Mouse (Mus musculus): ENCODE measurements around the gene Whrn. TPM values are rescaled to one million over a fixed set of nuclear protein-coding genes. Genes with fewer than 3 reads are reported as not detected.

The Whrn gene
- polyA plus RNA-seq (2015; fragmentation: Nextera tagmentation; extraction: Ambion mirVana): 4.2 and 5.9 TPM in 2 replicates

DNA sequence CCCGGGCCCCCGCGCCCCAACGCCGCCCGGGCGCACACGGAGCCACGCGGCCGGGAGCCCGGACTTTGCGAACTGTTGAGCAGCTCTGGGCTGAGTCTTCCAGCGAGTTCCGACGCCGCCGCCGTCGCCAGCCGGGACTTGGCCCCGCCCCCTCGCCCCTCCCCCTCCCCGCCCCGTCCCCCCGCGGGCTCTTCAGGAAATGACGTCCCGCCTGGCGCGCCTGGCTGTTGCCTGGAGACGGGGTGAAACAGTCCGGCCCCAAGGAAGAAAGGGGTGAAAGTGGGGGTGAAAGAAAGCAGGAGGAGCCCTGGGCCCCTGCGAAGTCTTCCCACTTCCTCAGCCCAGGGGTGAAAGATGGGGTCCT is at the start of gene Whrn:
Whrn (minus strand) TSS at position 77 of the 364 bp plus-strand sequence.
- peak; percentile 80 for ATAC-seq (ENCODE audit: insufficient number of reproducible peaks, insufficient read depth, low FRiP score, low TSS enrichment, low read depth)

DNA sequence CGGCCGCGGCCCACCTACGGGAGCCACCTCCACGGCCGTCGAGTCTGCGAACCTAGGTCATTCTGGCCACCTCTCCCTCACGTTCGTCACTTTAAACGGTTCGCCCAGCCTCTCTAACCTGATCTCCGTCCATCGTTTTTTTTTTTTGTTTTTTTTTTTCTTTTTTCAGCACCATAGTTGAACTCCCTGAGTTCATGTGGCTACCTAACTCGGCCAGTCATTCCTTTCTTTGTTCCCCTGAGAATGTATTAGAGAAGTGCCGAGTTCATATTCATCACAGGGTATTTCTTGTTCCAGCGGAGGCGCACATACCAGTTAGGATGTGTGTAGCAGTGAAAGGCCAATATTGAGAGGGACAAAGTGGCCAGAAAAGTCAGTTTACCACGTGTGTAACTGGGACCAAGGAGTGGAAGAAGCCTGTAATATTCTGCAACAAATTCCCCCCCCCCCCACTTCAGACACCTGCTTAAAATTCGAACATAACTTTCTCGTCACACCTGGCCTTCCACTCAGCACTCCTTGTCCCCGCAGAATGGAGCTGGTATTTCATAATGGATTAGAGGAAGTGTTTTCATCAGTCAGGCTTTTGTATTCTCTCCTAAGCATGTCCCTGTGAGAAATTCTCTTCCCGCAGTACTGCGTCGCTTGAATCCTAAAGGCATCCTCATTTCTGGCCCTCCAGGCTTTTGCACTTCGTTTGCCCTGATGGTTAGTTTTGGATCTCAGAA is 49.6 kb upstream of the Whrn start:
- 15% methylated on average over 26 of the region's 26 CpGs for WGBS
- ATAC-seq (ENCODE audit: insufficient number of reproducible peaks, insufficient read depth, low FRiP score, low TSS enrichment, low read depth): no peak
- Histone ChIP-seq H3K27me3 (no peaks in the 10 kb centered on the region), H3K27ac (peak overlapping the region; percentile 85), H3K9ac (peak overlapping the region; percentile 97), H3K36me3 (peaks cover 15% of the 10 kb centered on the region), H3K4me3 (peak overlapping the region; percentile 83), H3K4me1 (peaks cover 37% of the 10 kb centered on the region), H3K9me3 (no peaks in the 10 kb centered on the region), H3K4me2 (peak overlapping the region; percentile 75)

More for the DNA sequence above, at the start of gene Whrn:
- H3K9ac ChIP-seq: peak within 1 kb of the TSS; percentile 78
- peaks cover 24% of the 10 kb centered on the region for H3K27me3 ChIP-seq
- peak within 1 kb of the TSS; percentile 93 for H3K4me2 ChIP-seq
- no peaks in the 10 kb centered on the region for H3K36me3 ChIP-seq
- peak within 1 kb of the TSS; percentile 44; the same call in 1 of the 2 replicates for H3K27ac ChIP-seq
- H3K4me3 ChIP-seq: peak within 1 kb of the TSS; percentile 73
- H3K4me1 ChIP-seq: peaks cover 29% of the 10 kb centered on the region
- no peaks in the 10 kb centered on the region for H3K9me3 ChIP-seq
- WGBS: under 1% methylated on average over 34 of the region's 34 CpGs

DNA sequence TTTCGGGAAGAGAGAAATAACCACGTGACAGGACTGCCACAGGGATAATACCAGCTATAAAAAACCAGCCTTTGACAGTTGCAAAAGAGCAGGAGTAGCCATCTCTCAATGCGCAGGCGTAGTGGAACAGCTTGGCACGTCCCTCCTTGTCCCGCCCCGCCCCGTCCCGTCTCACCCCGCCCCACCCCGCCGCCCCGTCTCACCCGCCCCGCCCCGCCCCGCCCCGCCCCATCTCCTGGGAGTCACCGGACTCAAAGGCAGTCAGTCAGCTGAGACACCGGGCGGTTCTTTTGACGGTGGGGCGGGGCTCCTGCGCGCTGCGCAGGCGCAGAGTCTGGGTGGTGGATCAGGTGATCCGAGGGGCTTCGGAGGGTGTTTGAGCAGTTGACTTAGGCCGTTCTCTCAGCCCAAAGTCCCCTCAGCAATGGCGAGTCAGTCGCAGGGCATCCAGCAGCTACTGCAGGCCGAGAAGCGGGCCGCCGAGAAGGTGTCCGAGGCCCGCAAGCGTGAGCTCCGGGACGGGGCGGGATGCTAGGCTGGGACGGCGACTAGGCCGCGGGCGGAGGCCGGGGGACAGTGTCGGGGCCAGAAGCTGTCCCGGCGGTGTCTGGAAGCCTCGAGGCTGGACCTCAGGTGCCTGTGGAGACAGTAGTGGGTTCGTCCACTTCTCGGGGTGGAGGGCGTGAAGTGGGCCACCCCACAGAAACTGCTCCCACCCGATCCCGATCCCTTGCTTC is 48.9 kb upstream of the Whrn start, which contains the start of gene Atp6v1g1:
Atp6v1g1 (plus strand) TSS at position 279 of the 737 bp plus-strand sequence.
- Histone ChIP-seq H3K4me2 (peak within 1 kb of the TSS; percentile 75), H3K9ac (peak within 1 kb of the TSS; percentile 97), H3K27ac (peak within 1 kb of the TSS; percentile 85), H3K36me3 (peaks cover 13% of the 10 kb centered on the region), H3K4me1 (peaks cover 37% of the 10 kb centered on the region), H3K4me3 (peak within 1 kb of the TSS; percentile 83), H3K27me3 (no peaks in the 10 kb centered on the region), H3K9me3 (no peaks in the 10 kb centered on the region)
- ATAC-seq (ENCODE audit: insufficient number of reproducible peaks, insufficient read depth, low FRiP score, low TSS enrichment, low read depth): peak; percentile 92
- WGBS: 2% methylated on average over 52 of the region's 57 CpGs

DNA sequence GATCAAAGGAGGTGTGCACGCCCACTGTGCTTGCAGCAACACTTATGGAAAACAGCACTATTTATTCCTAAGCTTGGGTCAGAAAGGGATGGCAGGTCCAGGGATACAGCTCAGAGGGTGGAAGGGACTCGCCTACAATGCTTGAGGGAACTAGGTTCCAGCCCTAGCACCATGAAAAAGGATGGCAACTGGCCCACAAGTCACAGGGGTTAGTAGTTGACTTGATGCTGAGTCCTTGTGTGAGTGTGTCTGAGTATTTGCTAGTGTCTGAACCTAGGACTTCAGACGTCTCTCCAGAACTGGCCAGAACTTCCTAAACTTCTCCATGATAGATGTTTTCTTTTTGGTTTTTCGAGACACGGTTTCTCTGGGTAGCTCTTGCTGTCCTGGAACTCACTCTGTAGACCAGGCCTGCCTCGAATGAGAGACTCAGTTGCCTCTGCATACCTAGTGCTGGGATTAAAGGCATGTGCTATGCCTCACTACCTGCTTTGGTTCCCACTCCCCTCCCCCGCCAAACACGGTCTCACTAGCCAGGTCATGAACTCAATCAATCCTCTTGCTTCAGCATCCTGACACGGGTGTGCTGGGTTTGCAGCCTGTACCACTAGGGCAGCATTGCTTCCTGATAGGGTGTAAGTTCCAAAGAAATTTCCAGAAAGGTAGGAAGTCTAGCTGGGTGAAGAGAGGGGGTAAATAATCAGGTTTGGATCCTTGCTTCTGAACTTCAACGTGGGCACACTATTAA is 48.1 kb upstream of the Whrn start:
- Histone ChIP-seq H3K27ac (peak overlapping the region; percentile 69), H3K4me2 (peak overlapping the region; percentile 75), H3K9me3 (no peaks in the 10 kb centered on the region), H3K4me3 (peak overlapping the region; percentile 83), H3K4me1 (peaks cover 37% of the 10 kb centered on the region), H3K27me3 (no peaks in the 10 kb centered on the region), H3K9ac (peak overlapping the region; percentile 17; the same call in 1 of the 2 replicates), H3K36me3 (peaks cover 6% of the 10 kb centered on the region)
- peak; percentile 28; the same call in 1 of the 2 replicates for ATAC-seq (ENCODE audit: insufficient number of reproducible peaks, insufficient read depth, low FRiP score, low TSS enrichment, low read depth)
- WGBS: 61% methylated on average over 10 of the region's 10 CpGs

DNA sequence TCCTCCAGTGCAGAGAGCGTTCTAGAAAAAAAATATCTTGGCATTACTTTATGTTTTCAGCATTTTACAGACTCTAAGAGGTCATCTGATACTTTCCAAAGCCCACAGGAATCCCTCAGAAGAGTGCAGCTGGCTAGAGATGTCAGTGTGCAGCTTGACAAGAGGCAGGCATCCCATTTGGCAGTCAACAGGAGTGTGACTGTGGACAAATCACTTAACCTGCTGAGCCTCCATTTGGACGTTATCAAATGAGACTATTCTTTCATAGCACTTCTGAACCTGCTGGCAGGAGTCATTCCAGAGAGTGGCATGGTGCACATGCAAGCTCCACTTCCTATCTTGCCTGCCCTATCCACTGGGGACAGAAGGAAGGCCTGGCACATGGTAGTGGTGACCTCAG is 46.4 kb upstream of the Whrn start:
- ATAC-seq (ENCODE audit: insufficient number of reproducible peaks, insufficient read depth, low FRiP score, low TSS enrichment, low read depth): no peak
- Histone ChIP-seq H3K27ac (no peak overlapping the region), H3K4me1 (peaks cover 29% of the 10 kb centered on the region), H3K9ac (no peak overlapping the region), H3K9me3 (no peaks in the 10 kb centered on the region), H3K36me3 (no peaks in the 10 kb centered on the region), H3K27me3 (no peaks in the 10 kb centered on the region), H3K4me2 (no peak overlapping the region), H3K4me3 (no peak overlapping the region)
- 46% methylated on average over 2 of the region's 2 CpGs for WGBS

DNA sequence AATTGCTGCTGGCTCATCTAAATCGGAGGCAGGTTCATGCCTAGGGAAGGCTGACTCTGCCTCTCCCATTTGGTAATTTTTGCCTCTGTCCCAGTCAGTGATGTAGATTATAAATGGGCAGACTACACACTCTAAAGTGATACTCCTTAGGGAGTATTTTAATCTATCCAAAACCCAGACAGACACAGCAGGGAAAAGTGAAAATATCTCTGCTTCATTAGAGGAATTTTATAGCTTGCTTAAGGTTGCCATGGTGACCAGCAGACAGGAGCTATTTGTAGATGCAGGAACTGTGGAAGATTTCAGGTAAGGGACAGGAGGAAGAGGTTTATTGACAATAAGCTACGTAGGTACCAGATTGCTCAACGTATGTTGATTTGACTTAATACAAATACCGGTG is 41.8 kb upstream of the Whrn start:
- no peak for ATAC-seq (ENCODE audit: insufficient number of reproducible peaks, insufficient read depth, low FRiP score, low TSS enrichment, low read depth)
- Histone ChIP-seq H3K27me3 (no peaks in the 10 kb centered on the region), H3K4me3 (no peak overlapping the region), H3K36me3 (no peaks in the 10 kb centered on the region), H3K4me1 (0 out of 2 replicates have a peak, but pooled peaks cover 4% of the 10 kb centered on the region), H3K9me3 (no peaks in the 10 kb centered on the region), H3K27ac (no peak overlapping the region), H3K9ac (no peak overlapping the region), H3K4me2 (no peak overlapping the region)
- 95% methylated on average over 4 of the region's 4 CpGs for WGBS

DNA sequence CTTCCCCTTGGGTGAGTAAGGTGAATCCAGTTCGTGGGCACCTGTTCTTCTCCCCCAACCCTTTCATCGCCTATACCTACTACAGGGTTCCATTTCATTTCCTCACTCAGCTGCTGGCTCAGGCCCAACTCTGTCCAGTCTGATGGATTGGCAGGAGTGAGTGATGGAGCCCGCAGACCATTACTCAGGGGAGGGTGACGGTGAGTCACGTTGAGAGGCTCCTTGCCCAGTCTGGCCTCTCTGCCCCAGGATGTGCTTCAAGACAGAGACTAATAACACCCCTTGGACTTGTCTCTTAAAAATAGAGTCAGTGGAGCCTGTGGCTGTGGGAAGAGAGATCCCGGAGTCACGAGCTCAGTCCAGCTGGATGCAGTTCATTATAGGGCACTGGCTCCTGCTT is 34.6 kb upstream of the Whrn start:
- WGBS: 86% methylated on average over 7 of the region's 7 CpGs

DNA sequence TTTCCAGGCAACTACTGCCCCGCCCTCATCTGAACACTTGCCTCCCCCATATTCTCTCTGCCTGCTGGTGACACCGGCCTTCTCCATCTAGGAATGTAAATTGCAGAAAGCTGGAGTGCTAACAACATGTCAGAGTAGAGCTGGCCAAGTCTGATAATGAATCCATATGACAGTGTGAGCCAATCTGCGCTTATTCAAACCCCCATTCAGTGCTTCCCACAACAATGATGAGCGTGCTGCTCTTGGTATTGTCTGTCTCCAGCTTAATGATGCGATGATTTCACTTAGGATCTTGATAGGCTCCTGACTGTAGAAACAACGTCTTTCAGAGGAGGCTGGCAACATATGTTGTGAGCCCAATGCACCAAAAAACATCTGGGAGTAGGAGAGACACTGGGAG is 33.2 kb upstream of the Whrn start:
- Histone ChIP-seq H3K4me2 (no peak overlapping the region), H3K27ac (no peak overlapping the region), H3K27me3 (no peaks in the 10 kb centered on the region), H3K9ac (no peak overlapping the region), H3K4me3 (no peak overlapping the region), H3K9me3 (no peaks in the 10 kb centered on the region), H3K4me1 (no peaks in the 10 kb centered on the region), H3K36me3 (no peaks in the 10 kb centered on the region)
- WGBS: 66% methylated on average over 6 of the region's 6 CpGs
- no peak for ATAC-seq (ENCODE audit: insufficient number of reproducible peaks, insufficient read depth, low FRiP score, low TSS enrichment, low read depth)

More for the DNA sequence above, 34.6 kb upstream of the Whrn start:
- H3K27me3 ChIP-seq: no peaks in the 10 kb centered on the region
- no peak for ATAC-seq (ENCODE audit: insufficient number of reproducible peaks, insufficient read depth, low FRiP score, low TSS enrichment, low read depth)
- H3K27ac ChIP-seq: no peak overlapping the region
- H3K36me3 ChIP-seq: no peaks in the 10 kb centered on the region
- no peak overlapping the region for H3K4me3 ChIP-seq
- H3K4me1 ChIP-seq: no peaks in the 10 kb centered on the region
- no peak overlapping the region for H3K4me2 ChIP-seq
- no peaks in the 10 kb centered on the region for H3K9me3 ChIP-seq
- H3K9ac ChIP-seq: no peak overlapping the region

DNA sequence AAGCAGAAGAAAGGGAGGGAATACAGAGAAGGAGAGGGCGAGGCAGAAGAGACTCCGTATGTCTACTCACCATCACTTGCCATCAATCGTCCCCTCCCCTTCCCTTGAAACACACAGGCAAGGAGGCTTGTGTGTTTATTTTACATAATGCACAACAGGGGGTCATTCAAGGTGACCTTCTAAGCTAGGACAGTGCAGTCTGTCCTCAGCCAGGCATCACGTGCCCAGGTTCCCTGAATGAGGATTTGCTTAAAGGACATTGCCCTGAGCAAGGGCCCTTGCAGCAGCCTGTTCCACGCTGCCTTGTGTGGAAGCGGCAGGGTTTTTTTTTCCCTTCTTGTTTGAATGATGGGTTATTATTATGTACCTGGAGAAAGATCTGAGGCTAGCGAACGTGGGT is 29.7 kb upstream of the Whrn start:
- Histone ChIP-seq H3K9ac (no peak overlapping the region), H3K27ac (no peak overlapping the region), H3K9me3 (no peaks in the 10 kb centered on the region), H3K36me3 (no peaks in the 10 kb centered on the region), H3K27me3 (no peaks in the 10 kb centered on the region), H3K4me1 (no peaks in the 10 kb centered on the region), H3K4me2 (no peak overlapping the region), H3K4me3 (no peak overlapping the region)
- 71% methylated on average over 8 of the region's 8 CpGs for WGBS
- no peak for ATAC-seq (ENCODE audit: insufficient number of reproducible peaks, insufficient read depth, low FRiP score, low TSS enrichment, low read depth)

DNA sequence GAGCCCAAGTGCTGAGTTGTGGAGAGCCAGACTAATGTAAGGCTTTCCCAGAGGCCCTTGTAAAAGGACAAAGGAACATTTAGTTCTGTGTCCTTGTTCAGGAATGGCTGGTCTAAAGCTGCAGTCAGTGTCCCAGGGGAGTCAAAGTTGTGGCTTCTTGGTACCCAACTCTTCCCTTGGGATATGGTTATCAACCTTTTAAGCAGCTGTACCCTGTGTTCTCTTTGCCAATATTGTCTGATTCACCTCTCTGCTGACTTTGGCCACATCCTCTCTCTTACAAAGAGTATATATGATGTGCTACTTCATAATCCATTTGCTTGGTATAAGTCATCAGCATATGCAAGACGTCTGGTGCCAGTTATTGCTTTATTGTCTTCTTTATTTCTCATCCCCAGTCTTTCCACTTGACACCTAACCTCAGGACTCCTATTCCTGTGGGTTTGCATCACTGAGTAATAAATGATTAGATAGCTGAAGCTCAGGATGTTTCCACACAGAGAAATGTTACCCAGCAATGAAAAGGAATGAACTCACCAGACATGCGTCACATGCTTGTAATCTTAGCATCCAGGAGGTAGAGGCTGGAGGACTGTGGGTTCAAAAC is 26.1 kb upstream of the Whrn start:
- Histone ChIP-seq H3K9me3 (no peaks in the 10 kb centered on the region), H3K27ac (no peak overlapping the region), H3K27me3 (no peaks in the 10 kb centered on the region), H3K4me3 (no peak overlapping the region), H3K4me1 (no peaks in the 10 kb centered on the region), H3K36me3 (no peaks in the 10 kb centered on the region), H3K4me2 (no peak overlapping the region), H3K9ac (no peak overlapping the region)
- 76% methylated on average over 2 of the region's 2 CpGs for WGBS
- ATAC-seq (ENCODE audit: insufficient number of reproducible peaks, insufficient read depth, low FRiP score, low TSS enrichment, low read depth): no peak

DNA sequence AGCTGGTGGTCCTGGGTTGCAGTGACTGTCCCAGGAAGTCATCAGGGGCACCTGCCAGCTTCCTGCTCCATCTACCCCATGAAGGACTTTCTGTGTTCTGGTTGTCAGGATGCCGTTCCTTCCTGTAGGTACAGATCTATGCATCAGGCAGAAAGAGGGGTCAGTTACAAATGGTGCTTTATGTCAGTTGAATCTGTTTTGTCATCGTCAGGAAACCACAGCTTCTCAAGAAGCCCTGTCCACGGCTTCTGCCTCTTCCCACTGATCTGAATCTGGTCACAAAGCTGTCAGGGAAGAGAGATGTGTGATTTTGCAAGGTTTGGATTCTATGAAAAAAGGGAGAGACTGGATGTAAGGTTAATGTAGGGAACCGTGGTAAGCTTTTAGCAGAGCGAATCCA is 19.2 kb upstream of the Whrn start:
- ATAC-seq (ENCODE audit: insufficient number of reproducible peaks, insufficient read depth, low FRiP score, low TSS enrichment, low read depth): no peak
- Histone ChIP-seq H3K9ac (no peak overlapping the region; the same call in 1 of the 2 replicates), H3K4me3 (no peak overlapping the region), H3K27me3 (no peaks in the 10 kb centered on the region), H3K36me3 (no peaks in the 10 kb centered on the region), H3K27ac (no peak overlapping the region), H3K4me1 (peaks cover 12% of the 10 kb centered on the region), H3K9me3 (no peaks in the 10 kb centered on the region), H3K4me2 (no peak overlapping the region)
- WGBS: 73% methylated on average over 5 of the region's 5 CpGs
